Mouse (Mus musculus) bone marrow macrophage, adult 2 months (primary cell): Measurements from ENCODE around the gene Gosr2.

Experiments used
- CTCF ChIP-seq: IDR thresholded peaks from 2 replicates; pipeline ENCODE4 v1.5.1; 2012; ENCODE audit warnings: low read depth, mild to moderate bottlenecking, low read length, moderate library complexity
- POLR2A ChIP-seq: IDR thresholded peaks from 2 replicates; pipeline ENCODE4 v1.6.1; 2012; ENCODE audit warnings: mild to moderate bottlenecking, low read depth, low read length, borderline replicate concordance

- TF ChIP-seq CTCF (no peak), POLR2A (no peak)
Observed at GRCm38 (mm10) chr11:103662546-103662945, 35.2 kb downstream of the Gosr2 start.
